Mouse (Mus musculus): ENCODE results near the gene Fh1. TPM values are rescaled to one million over a fixed set of nuclear protein-coding genes. Genes with fewer than 3 reads are reported as not detected.

Gene Fh1
- polyA plus RNA-seq, 1 experiment from 2014 or later = 113 TPM

GRCm38 (mm10) chr1:175565579-175566103 is 59.8 kb downstream of the Fh1 start:
- Histone ChIP-seq H3K4me3 (ENCODE audit: low read length) (no peak overlapping the region), H3K27me3 (replicated peaks; ENCODE audit: control insufficient read depth, insufficient read depth, low read length) (no peaks in the 10 kb centered on the region), H3K4me2 (ENCODE audit: low read length) (no peak overlapping the region), H3K9me3 (ENCODE audit: control insufficient read depth, low read length) (no peaks in the 10 kb centered on the region), H3K27ac (ENCODE audit: low read depth, low read length) (no peak overlapping the region), H3K36me3 (ENCODE audit: control insufficient read depth, insufficient read depth, low read length) (no peaks in the 10 kb centered on the region), H3K9ac (ENCODE audit: low read depth, low read length) (no peak overlapping the region), H3K4me1 (ENCODE audit: control insufficient read depth, insufficient read depth, low read depth, low read length) (no peaks in the 10 kb centered on the region)
- ATAC-seq = no peak
- 67% methylated on average over 6 of the region's 6 CpGs for WGBS

GRCm38 (mm10) chr1:175564321-175564720 is 61.1 kb downstream of the Fh1 start:
- H3K4me3 ChIP-seq (ENCODE audit: low read length) = no peak overlapping the region
- no peaks in the 10 kb centered on the region for H3K4me1 ChIP-seq (ENCODE audit: control insufficient read depth, insufficient read depth, low read depth, low read length)
- no peak overlapping the region for H3K27ac ChIP-seq (ENCODE audit: low read depth, low read length)
- no peak for ATAC-seq
- H3K9ac ChIP-seq (ENCODE audit: low read depth, low read length) = no peak overlapping the region
- H3K36me3 ChIP-seq (ENCODE audit: control insufficient read depth, insufficient read depth, low read length) = no peaks in the 10 kb centered on the region
- H3K4me2 ChIP-seq (ENCODE audit: low read length) = no peak overlapping the region
- WGBS = 95% methylated on average over 4 of the region's 4 CpGs
- no peaks in the 10 kb centered on the region for H3K27me3 ChIP-seq (replicated peaks; ENCODE audit: control insufficient read depth, insufficient read depth, low read length)
- no peaks in the 10 kb centered on the region for H3K9me3 ChIP-seq (ENCODE audit: control insufficient read depth, low read length)

- no peak for ATAC-seq
- Histone ChIP-seq H3K4me3 (ENCODE audit: low read length) (no peak overlapping the region), H3K9me3 (ENCODE audit: control insufficient read depth, low read length) (no peaks in the 10 kb centered on the region), H3K4me1 (ENCODE audit: control insufficient read depth, insufficient read depth, low read depth, low read length) (no peaks in the 10 kb centered on the region), H3K27ac (ENCODE audit: low read depth, low read length) (no peak overlapping the region), H3K4me2 (ENCODE audit: low read length) (no peak overlapping the region), H3K9ac (ENCODE audit: low read depth, low read length) (no peak overlapping the region), H3K36me3 (ENCODE audit: control insufficient read depth, insufficient read depth, low read length) (no peaks in the 10 kb centered on the region), H3K27me3 (replicated peaks; ENCODE audit: control insufficient read depth, insufficient read depth, low read length) (no peaks in the 10 kb centered on the region)
- WGBS = 91% methylated on average over 2 of the region's 2 CpGs
These were observed 63.1 kb downstream of the Fh1 start for GRCm38 (mm10) chr1:175562379-175562778.

GRCm38 (mm10) chr1:175561806-175562205 is 63.6 kb downstream of the Fh1 start:
- Histone ChIP-seq H3K4me1 (ENCODE audit: control insufficient read depth, insufficient read depth, low read depth, low read length) (no peaks in the 10 kb centered on the region), H3K27me3 (replicated peaks; ENCODE audit: control insufficient read depth, insufficient read depth, low read length) (no peaks in the 10 kb centered on the region), H3K9me3 (ENCODE audit: control insufficient read depth, low read length) (no peaks in the 10 kb centered on the region), H3K36me3 (ENCODE audit: control insufficient read depth, insufficient read depth, low read length) (no peaks in the 10 kb centered on the region), H3K4me3 (ENCODE audit: low read length) (no peak overlapping the region), H3K4me2 (ENCODE audit: low read length) (no peak overlapping the region), H3K9ac (ENCODE audit: low read depth, low read length) (no peak overlapping the region), H3K27ac (ENCODE audit: low read depth, low read length) (no peak overlapping the region)
- no peak for ATAC-seq

- no peak for ATAC-seq
- 86% methylated on average over 1 of the region's 1 CpGs for WGBS
- no peaks in the 10 kb centered on the region for H3K9me3 ChIP-seq (ENCODE audit: control insufficient read depth, low read length)
These were observed 70.8 kb downstream of the Fh1 start for GRCm38 (mm10) chr1:175554641-175555040.

GRCm38 (mm10) chr1:175552474-175552873 is 73.0 kb downstream of the Fh1 start:
- H3K27ac ChIP-seq (ENCODE audit: low read depth, low read length) = no peak overlapping the region
- H3K9me3 ChIP-seq (ENCODE audit: control insufficient read depth, low read length) = no peaks in the 10 kb centered on the region
- H3K36me3 ChIP-seq (ENCODE audit: control insufficient read depth, insufficient read depth, low read length) = no peaks in the 10 kb centered on the region
- no peak overlapping the region for H3K4me3 ChIP-seq (ENCODE audit: low read length)
- H3K27me3 ChIP-seq (replicated peaks; ENCODE audit: control insufficient read depth, insufficient read depth, low read length) = no peaks in the 10 kb centered on the region
- WGBS = 85% methylated on average over 3 of the region's 3 CpGs
- H3K9ac ChIP-seq (ENCODE audit: low read depth, low read length) = no peak overlapping the region
- ATAC-seq = no peak
- no peak overlapping the region for H3K4me2 ChIP-seq (ENCODE audit: low read length)
- no peaks in the 10 kb centered on the region for H3K4me1 ChIP-seq (ENCODE audit: control insufficient read depth, insufficient read depth, low read depth, low read length)

More at GRCm38 (mm10) chr1:175554641-175555040, 70.8 kb downstream of the Fh1 start:
- Histone ChIP-seq H3K9ac (ENCODE audit: low read depth, low read length) (no peak overlapping the region), H3K36me3 (ENCODE audit: control insufficient read depth, insufficient read depth, low read length) (no peaks in the 10 kb centered on the region), H3K27me3 (replicated peaks; ENCODE audit: control insufficient read depth, insufficient read depth, low read length) (no peaks in the 10 kb centered on the region), H3K27ac (ENCODE audit: low read depth, low read length) (no peak overlapping the region), H3K4me2 (ENCODE audit: low read length) (no peak overlapping the region), H3K4me3 (ENCODE audit: low read length) (no peak overlapping the region), H3K4me1 (ENCODE audit: control insufficient read depth, insufficient read depth, low read depth, low read length) (no peaks in the 10 kb centered on the region)

- H3K9me3 ChIP-seq (ENCODE audit: control insufficient read depth, low read length) = no peaks in the 10 kb centered on the region
- H3K27ac ChIP-seq (ENCODE audit: low read depth, low read length) = no peak overlapping the region
- no peak; the same call in 1 of the 2 replicates for ATAC-seq
- WGBS = 65% methylated on average over 1 of the region's 1 CpGs
- no peaks in the 10 kb centered on the region for H3K36me3 ChIP-seq (ENCODE audit: control insufficient read depth, insufficient read depth, low read length)
- H3K4me3 ChIP-seq (ENCODE audit: low read length) = no peak overlapping the region
- no peak overlapping the region for H3K9ac ChIP-seq (ENCODE audit: low read depth, low read length)
- H3K4me2 ChIP-seq (ENCODE audit: low read length) = no peak overlapping the region
- H3K27me3 ChIP-seq (replicated peaks; ENCODE audit: control insufficient read depth, insufficient read depth, low read length) = no peaks in the 10 kb centered on the region
- no peaks in the 10 kb centered on the region for H3K4me1 ChIP-seq (ENCODE audit: control insufficient read depth, insufficient read depth, low read depth, low read length)
These were observed 74.8 kb downstream of the Fh1 start for GRCm38 (mm10) chr1:175550586-175550985.

Other genes with a start within 250 kb of the Fh1 start
- gene Rgs7, start 133.1 kb downstream of the Fh1 start, polyA plus RNA-seq (2015; fragmentation: Nextera tagmentation; extraction: Ambion mirVana) = 42.9 and 46.5 TPM in 2 replicates
- 0.06 and 0.21 TPM in 2 replicates for gene Kmo, start 5.3 kb downstream of the Fh1 start, polyA plus RNA-seq (2015; fragmentation: Nextera tagmentation; extraction: Ambion mirVana)
- 9.3 and 10.1 TPM in 2 replicates for gene Opn3, start 67.1 kb upstream of the Fh1 start, polyA plus RNA-seq (2015; fragmentation: Nextera tagmentation; extraction: Ambion mirVana)
- gene Chml, start 67.3 kb upstream of the Fh1 start, polyA plus RNA-seq (2015; fragmentation: Nextera tagmentation; extraction: Ambion mirVana) = 2.7 and 3.3 TPM in 2 replicates
- not detected in 2 replicates for gene Wdr64, start 73.0 kb upstream of the Fh1 start, polyA plus RNA-seq (2015; fragmentation: Nextera tagmentation; extraction: Ambion mirVana)